Mouse (Mus musculus) liver, embryonic 11.5 days (tissue): ENCODE measurements around the gene Ip6k1. TPM values are rescaled to one million over a fixed set of nuclear protein-coding genes. Genes with fewer than 3 reads are reported as not detected.

Source experiments
- ATAC-seq: fragments of 200-750 bp; cut with Nextera tagmentation; replicated peaks from 2 replicates; pipeline ENCODE4 v1.8.0; 2017; ENCODE audit warnings: moderate number of reproducible peaks, mild to moderate bottlenecking, moderate TSS enrichment, moderate library complexity; ENCODE audit not compliant: low FRiP score
- DNase-seq: peaks from one replicate; pipeline ENCODE4 v3.0.0-alpha.2; 2017; ENCODE audit warnings: low spot score
- H3K27ac ChIP-seq: fragments of 300-500 bp; sonication (generic); 2 replicates; pipeline ENCODE4 v1.5.1; 2014; ENCODE audit warnings: mild to moderate bottlenecking, low read depth, low read length, control low read depth
- H3K27me3 ChIP-seq: fragments of 300-500 bp; sonication (generic); replicated peaks from 2 replicates; pipeline ENCODE4 v1.6.1; 2014; ENCODE audit warnings: low read length, mixed read lengths; ENCODE audit not compliant: control insufficient read depth, insufficient read depth
- H3K36me3 ChIP-seq: fragments of 300-500 bp; sonication (generic); 2 replicates; pipeline ENCODE4 v1.6.1; 2014; ENCODE audit warnings: mild to moderate bottlenecking, low read length, moderate library complexity, mixed read lengths; ENCODE audit not compliant: control insufficient read depth, insufficient read depth
- H3K4me1 ChIP-seq: fragments of 300-500 bp; sonication (generic); replicated peaks from 2 replicates; pipeline ENCODE4 v1.6.1; 2014; ENCODE audit warnings: low read length, mixed read lengths; ENCODE audit not compliant: control insufficient read depth, insufficient read depth
- H3K4me2 ChIP-seq: fragments of 300-500 bp; sonication (generic); 2 replicates; pipeline ENCODE4 v1.6.1; 2014; ENCODE audit warnings: mild to moderate bottlenecking, control low read depth, moderate library complexity
- H3K4me3 ChIP-seq: fragments of 300-500 bp; sonication (generic); 2 replicates; pipeline ENCODE4 v1.5.1; 2014; ENCODE audit warnings: low read depth, low read length, control low read depth
- H3K9ac ChIP-seq: fragments of 300-500 bp; sonication (generic); 2 replicates; pipeline ENCODE4 v1.6.1; 2014; ENCODE audit warnings: low read depth, low read length, control low read depth
- H3K9me3 ChIP-seq: fragments of 300-500 bp; sonication (generic); 2 replicates; pipeline ENCODE4 v1.6.1; 2016; ENCODE audit warnings: low read length, inconsistent platforms, mixed read lengths; ENCODE audit not compliant: control insufficient read depth
- WGBS: fragments of 180-500 bp; shearing (Covaris S2); extraction: QIAGEN DNeasy Blood & Tissue Kit; methylation state at CpG from one replicate; pipeline ENCODE4 v1.1.7; 2014; 5-methylcytosine and 5-hydroxymethylcytosine counted together
- polyA plus RNA-seq: library from polyadenylated mRNA; unstranded; fragments of >200 nt; fragmentation: Nextera tagmentation; extraction: Ambion mirVana; gene quantifications from 2 replicates; pipeline ENCODE4 v1.2.1, GENCODE M21; 2014

Gene Ip6k1
- polyA plus RNA-seq, 1 experiment from 2014 or later = 26.6 TPM

DNA sequence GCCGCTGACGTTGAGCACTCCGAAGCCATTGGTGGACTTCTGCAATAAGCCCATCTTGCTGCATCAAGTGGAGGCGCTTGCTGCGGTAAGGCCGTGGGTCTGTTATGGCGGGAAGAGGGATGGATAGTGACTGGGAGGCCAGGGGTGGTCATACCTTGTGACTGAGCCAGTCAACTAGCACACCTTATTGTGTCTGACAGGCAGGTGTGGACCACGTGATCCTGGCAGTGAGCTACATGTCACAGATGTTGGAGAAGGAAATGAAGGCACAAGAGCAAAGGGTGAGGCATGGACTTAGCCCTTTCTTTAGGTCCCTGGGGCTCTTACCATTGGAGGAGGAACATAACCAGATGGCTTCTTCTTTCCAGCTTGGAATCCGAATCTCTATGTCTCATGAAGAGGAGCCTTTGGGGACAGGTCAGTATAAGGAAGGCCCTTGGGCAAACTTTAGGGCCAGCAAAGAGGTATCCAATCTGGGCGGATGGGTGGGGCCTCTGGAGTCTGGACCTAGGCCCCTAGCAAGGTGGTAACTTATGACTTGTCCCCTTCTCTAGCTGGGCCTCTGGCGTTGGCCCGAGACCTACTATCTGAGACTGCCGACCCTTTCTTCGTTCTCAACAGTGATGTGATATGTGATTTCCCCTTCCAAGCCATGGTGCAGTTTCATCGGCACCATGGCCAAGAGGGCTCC, 47.4 kb downstream of the Ip6k1 start:
- Histone ChIP-seq H3K4me3 (peak overlapping the region; percentile 91), H3K9ac (peak overlapping the region; percentile 79), H3K4me1 (peaks cover 41% of the 10 kb centered on the region), H3K9me3 (no peaks in the 10 kb centered on the region), H3K36me3 (peaks cover 28% of the 10 kb centered on the region), H3K4me2 (peak overlapping the region; percentile 68), H3K27ac (peak overlapping the region; percentile 52), H3K27me3 (no peaks in the 10 kb centered on the region)
- DNase-seq (no peak), ATAC-seq (no peak)
- WGBS = 41% methylated on average over 15 of the region's 15 CpGs

GRCm38 (mm10) chr9:108051184-108051930, 49.1 kb downstream of the Ip6k1 start:
- Histone ChIP-seq H3K4me3 (no peak overlapping the region), H3K9me3 (no peaks in the 10 kb centered on the region), H3K36me3 (peaks cover 29% of the 10 kb centered on the region), H3K4me1 (peaks cover 41% of the 10 kb centered on the region), H3K9ac (no peak overlapping the region), H3K27me3 (no peaks in the 10 kb centered on the region), H3K4me2 (no peak overlapping the region), H3K27ac (no peak overlapping the region)
- ATAC-seq (no peak), DNase-seq (no peak)
- 90% methylated on average over 15 of the region's 15 CpGs for WGBS

GRCm38 (mm10) chr9:108051931-108052220, 49.6 kb downstream of the Ip6k1 start:
- Histone ChIP-seq H3K4me3 (no peak overlapping the region), H3K9me3 (no peaks in the 10 kb centered on the region), H3K36me3 (peaks cover 33% of the 10 kb centered on the region), H3K4me1 (peaks cover 37% of the 10 kb centered on the region), H3K4me2 (no peak overlapping the region), H3K9ac (no peak overlapping the region), H3K27me3 (no peaks in the 10 kb centered on the region), H3K27ac (no peak overlapping the region)
- no peak for ATAC-seq
- WGBS = 82% methylated on average over 4 of the region's 4 CpGs
- DNase-seq = no peak

- Histone ChIP-seq H3K36me3 (peaks cover 33% of the 10 kb centered on the region), H3K4me3 (no peak overlapping the region), H3K4me2 (no peak overlapping the region), H3K27me3 (no peaks in the 10 kb centered on the region), H3K9ac (0 out of 2 replicates have a peak overlapping the region, but pooled peaks have one; percentile 11), H3K4me1 (peaks cover 32% of the 10 kb centered on the region), H3K27ac (0 out of 2 replicates have a peak overlapping the region, but pooled peaks have one; percentile 60), H3K9me3 (no peaks in the 10 kb centered on the region)
- ATAC-seq (no peak), DNase-seq (no peak)
- WGBS = 67% methylated on average over 7 of the region's 7 CpGs
Measured at GRCm38 (mm10) chr9:108052411-108052810, 50.1 kb downstream of the Ip6k1 start.

- peak within 1 kb of the TSS; percentile 45 for H3K4me2 ChIP-seq
- DNase-seq (peak; percentile 86), ATAC-seq (peak; percentile 53)
- WGBS = 58% methylated on average over 20 of the region's 20 CpGs
- H3K9me3 ChIP-seq = no peaks in the 10 kb centered on the region
- peak within 1 kb of the TSS; percentile 60; the same call in 1 of the 2 replicates for H3K27ac ChIP-seq
- peaks cover 25% of the 10 kb centered on the region for H3K4me1 ChIP-seq
- H3K9ac ChIP-seq = peak within 1 kb of the TSS; percentile 11; the same call in 1 of the 2 replicates
- H3K4me3 ChIP-seq = peak within 1 kb of the TSS; percentile 26
- H3K36me3 ChIP-seq = peaks cover 37% of the 10 kb centered on the region
- H3K27me3 ChIP-seq = no peaks in the 10 kb centered on the region
Measured at GRCm38 (mm10) chr9:108052885-108053664, 50.8 kb downstream of the Ip6k1 start, which contains the start of gene Amigo3. Amigo3 (plus strand) TSS chr9:108053159.

DNA sequence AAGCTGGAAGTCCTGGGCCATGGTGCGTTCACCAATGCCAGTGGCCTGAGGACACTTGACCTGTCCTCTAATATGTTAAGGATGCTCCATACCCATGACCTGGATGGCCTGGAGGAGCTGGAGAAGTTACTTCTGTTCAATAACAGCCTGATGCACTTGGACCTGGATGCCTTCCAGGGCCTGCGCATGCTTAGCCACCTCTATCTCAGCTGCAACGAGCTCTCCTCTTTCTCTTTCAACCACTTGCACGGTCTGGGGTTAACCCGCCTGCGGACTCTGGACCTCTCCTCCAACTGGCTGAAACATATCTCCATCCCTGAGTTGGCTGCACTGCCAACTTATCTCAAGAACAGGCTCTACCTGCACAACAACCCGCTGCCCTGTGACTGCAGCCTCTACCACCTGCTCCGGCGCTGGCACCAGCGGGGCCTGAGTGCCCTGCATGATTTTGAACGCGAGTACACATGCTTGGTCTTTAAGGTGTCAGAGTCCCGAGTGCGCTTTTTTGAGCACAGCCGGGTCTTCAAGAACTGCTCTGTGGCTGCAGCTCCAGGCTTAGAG, 51.4 kb downstream of the Ip6k1 start:
- Histone ChIP-seq H3K4me3 (no peak overlapping the region), H3K36me3 (peaks cover 43% of the 10 kb centered on the region), H3K4me2 (no peak overlapping the region; the same call in 1 of the 2 replicates), H3K4me1 (peaks cover 21% of the 10 kb centered on the region), H3K9me3 (no peaks in the 10 kb centered on the region), H3K9ac (no peak overlapping the region), H3K27ac (no peak overlapping the region), H3K27me3 (no peaks in the 10 kb centered on the region)
- ATAC-seq = no peak
- WGBS = 92% methylated on average over 15 of the region's 15 CpGs
- no peak for DNase-seq

DNA sequence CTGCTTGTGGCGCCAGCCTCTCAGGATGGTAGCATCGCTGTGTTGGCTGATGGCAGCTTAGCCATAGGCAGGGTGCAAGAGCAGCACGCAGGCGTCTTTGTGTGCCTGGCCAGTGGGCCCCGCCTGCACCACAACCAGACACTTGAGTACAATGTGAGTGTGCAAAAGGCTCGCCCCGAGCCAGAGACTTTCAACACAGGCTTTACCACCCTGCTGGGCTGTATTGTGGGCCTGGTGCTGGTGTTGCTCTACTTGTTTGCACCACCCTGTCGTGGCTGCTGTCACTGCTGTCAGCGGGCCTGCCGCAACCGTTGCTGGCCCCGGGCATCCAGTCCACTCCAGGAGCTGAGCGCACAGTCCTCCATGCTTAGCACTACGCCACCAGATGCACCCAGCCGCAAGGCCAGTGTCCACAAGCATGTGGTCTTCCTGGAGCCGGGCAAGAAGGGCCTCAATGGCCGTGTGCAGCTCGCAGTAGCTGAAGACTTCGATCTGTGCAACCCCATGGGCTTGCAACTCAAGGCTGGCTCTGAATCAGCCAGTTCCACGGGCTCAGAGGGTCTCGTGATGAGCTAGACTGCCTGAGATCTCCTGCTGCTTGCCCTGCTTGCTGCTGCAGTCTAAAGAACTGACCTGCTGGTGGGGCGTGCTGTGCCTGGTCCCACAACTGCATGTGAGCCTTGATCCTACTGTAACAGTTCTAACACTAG, 52.2 kb downstream of the Ip6k1 start:
- ATAC-seq (no peak), DNase-seq (no peak)
- Histone ChIP-seq H3K4me2 (no peak overlapping the region), H3K36me3 (peaks cover 46% of the 10 kb centered on the region), H3K27ac (no peak overlapping the region), H3K9ac (no peak overlapping the region), H3K4me1 (peaks cover 21% of the 10 kb centered on the region), H3K4me3 (no peak overlapping the region), H3K9me3 (no peaks in the 10 kb centered on the region), H3K27me3 (no peaks in the 10 kb centered on the region)
- WGBS = 90% methylated on average over 22 of the region's 22 CpGs

GRCm38 (mm10) chr9:108055061-108055460, 52.8 kb downstream of the Ip6k1 start:
- Histone ChIP-seq H3K4me2 (no peak overlapping the region), H3K27me3 (no peaks in the 10 kb centered on the region), H3K4me3 (no peak overlapping the region), H3K4me1 (peaks cover 16% of the 10 kb centered on the region), H3K9me3 (no peaks in the 10 kb centered on the region), H3K9ac (no peak overlapping the region), H3K36me3 (peaks cover 51% of the 10 kb centered on the region), H3K27ac (no peak overlapping the region)
- DNase-seq (no peak), ATAC-seq (no peak)
- WGBS = 64% methylated on average over 1 of the region's 1 CpGs
